Mouse (Mus musculus) heart, embryonic 14.5 days (tissue): ENCODE results near the gene Olfr1324. TPM values are rescaled to one million over a fixed set of nuclear protein-coding genes. Genes with fewer than 3 reads are reported as not detected.
"Not testable (repeated sequence)": the region's sequence is repeated elsewhere in the genome, so short reads cannot be mapped to it uniquely, and the experiment has no call there.

Experiments
- ATAC-seq: fragments of 200-750 bp; cut with Nextera tagmentation; 2 replicates; pipeline ENCODE4 v1.8.0; 2017; ENCODE audit warnings: low read depth, moderate TSS enrichment; ENCODE audit not compliant: insufficient number of reproducible peaks, insufficient read depth, low FRiP score
- H3K27ac ChIP-seq, 2 experiments: fragments of 200-500 bp in 1 of 2; fragments of 300-500 bp in 1 of 2; sonication (generic) in 1 of 2; replicated peaks in 1 of 2; 2 replicates each; pipeline ENCODE4 v1.5.1; 2012 to 2014; ENCODE audit warnings: low read depth in 2 of 2, low read length in 2 of 2, control low read depth in 1 of 2, mild to moderate bottlenecking in 1 of 2, mixed read lengths in 1 of 2; ENCODE audit not compliant: control insufficient read depth in 1 of 2, insufficient read depth in 1 of 2
- H3K27me3 ChIP-seq: fragments of 300-500 bp; sonication (generic); 2 replicates; pipeline ENCODE4 v1.6.1; 2014; ENCODE audit warnings: mild to moderate bottlenecking, low read length, control low read depth; ENCODE audit not compliant: control insufficient read depth, insufficient read depth
- H3K36me3 ChIP-seq: fragments of 300-500 bp; sonication (generic); 2 replicates; pipeline ENCODE4 v1.6.1; 2014; ENCODE audit warnings: mild to moderate bottlenecking, control low read depth, low read length, mixed read lengths; ENCODE audit not compliant: control insufficient read depth, insufficient read depth
- H3K4me1 ChIP-seq, 2 experiments: fragments of 200-500 bp in 1 of 2; fragments of 300-500 bp in 1 of 2; sonication (generic) in 1 of 2; 2 replicates each; pipeline ENCODE4 v1.6.1; 2012 to 2014; ENCODE audit warnings: low read length in 2 of 2, control low read depth in 1 of 2, mixed read lengths in 1 of 2; ENCODE audit not compliant: control insufficient read depth in 2 of 2, insufficient read depth in 2 of 2
- H3K4me2 ChIP-seq: fragments of 300-500 bp; sonication (generic); 2 replicates; pipeline ENCODE4 v1.6.1; 2014; ENCODE audit warnings: mild to moderate bottlenecking, low read length
- H3K4me3 ChIP-seq, 2 experiments: fragments of 200-500 bp in 1 of 2; fragments of 300-500 bp in 1 of 2; sonication (generic) in 1 of 2; 2 replicates each; pipeline ENCODE4 v1.5.1; 2012 to 2014; ENCODE audit warnings: low read length in 2 of 2, mild to moderate bottlenecking in 2 of 2, control low read depth in 1 of 2, low read depth in 1 of 2, moderate library complexity in 1 of 2; ENCODE audit not compliant: control insufficient read depth in 1 of 2, insufficient read depth in 1 of 2
- H3K9ac ChIP-seq: fragments of 300-500 bp; sonication (generic); 2 replicates; pipeline ENCODE4 v1.6.1; 2014; ENCODE audit warnings: mild to moderate bottlenecking, low read length
- H3K9me3 ChIP-seq: fragments of 300-500 bp; sonication (generic); 2 replicates; pipeline ENCODE4 v1.6.1; 2016; ENCODE audit warnings: low read length, control low read depth; ENCODE audit not compliant: control insufficient read depth
- WGBS: fragments of 180-500 bp; shearing (Covaris S2); extraction: QIAGEN DNeasy Blood & Tissue Kit; methylation state at CpG from one replicate; pipeline ENCODE4 v1.1.7; 2014; 5-methylcytosine and 5-hydroxymethylcytosine counted together
- polyA plus RNA-seq: library from polyadenylated mRNA; unstranded; fragments of >200 nt; fragmentation: Nextera tagmentation; extraction: Ambion mirVana; gene quantifications from 2 replicates; pipeline ENCODE4 v1.2.1, GENCODE M21; 2014

The Olfr1324 gene
- polyA plus RNA-seq, 1 experiment from 2014 or later = not detected

GRCm38 (mm10) chrX:50410361-50410760, 17.9 kb downstream of the Olfr1324 start:
- not testable (repeated sequence) for H3K27me3 ChIP-seq, H3K4me2 ChIP-seq, H3K9me3 ChIP-seq, ATAC-seq, H3K4me1 ChIP-seq, H3K36me3 ChIP-seq, H3K9ac ChIP-seq, H3K4me3 ChIP-seq, H3K27ac ChIP-seq
- WGBS = 75% methylated on average over 7 of the region's 8 CpGs

DNA sequence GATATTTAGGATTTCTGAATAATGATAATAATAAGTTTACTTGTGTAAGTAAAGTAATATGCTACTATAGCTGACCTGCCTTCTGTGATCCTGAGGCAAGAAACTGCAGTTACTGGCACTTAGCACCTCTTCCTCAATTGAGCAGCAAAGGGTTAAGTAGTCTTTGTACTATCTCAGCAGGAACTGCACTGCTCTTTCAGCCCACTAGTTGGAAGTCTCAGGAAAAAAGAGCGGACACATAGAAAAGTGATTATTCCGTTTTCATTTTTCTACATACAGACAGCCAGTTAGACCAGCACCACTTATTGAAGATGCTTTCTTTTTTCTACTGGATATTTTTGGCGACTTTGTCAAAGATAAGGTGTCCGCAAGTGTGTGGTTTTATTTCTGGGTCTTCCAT, 37.7 kb downstream of the Olfr1324 start:
- 58% methylated on average over 3 of the region's 4 CpGs for WGBS

DNA sequence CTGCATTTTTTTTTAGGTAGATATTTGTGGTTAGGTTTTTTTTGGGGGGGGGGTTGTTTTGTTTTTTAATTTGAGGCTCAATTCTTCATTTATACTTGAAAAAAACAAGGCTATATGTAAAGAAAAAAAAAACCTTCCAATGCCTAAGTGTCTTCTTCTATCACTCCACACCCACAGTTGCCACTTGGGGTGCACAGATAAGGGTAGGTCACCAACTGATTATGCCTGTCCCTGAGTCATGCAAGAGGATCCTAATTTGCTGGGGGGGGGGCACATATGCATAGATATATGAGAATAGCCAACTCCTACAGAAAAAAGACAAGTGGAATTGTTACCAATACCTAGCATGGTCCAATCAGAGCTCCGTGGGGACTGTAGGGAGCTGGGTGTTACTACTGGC, 53.3 kb downstream of the Olfr1324 start:
- Histone ChIP-seq H3K9me3 (peaks cover 10% of the 10 kb centered on the region; the same call in 1 of the 2 replicates), H3K4me2 (no peak overlapping the region), H3K4me3 (no peak overlapping the region), H3K27me3 (no peaks in the 10 kb centered on the region), H3K9ac (no peak overlapping the region), H3K27ac (no peak overlapping the region), H3K4me1 (no peaks in the 10 kb centered on the region), H3K36me3 (no peaks in the 10 kb centered on the region)
- 79% methylated on average over 1 of the region's 1 CpGs for WGBS
- no peak for ATAC-seq

More for the DNA sequence above, 37.7 kb downstream of the Olfr1324 start:
- H3K27me3 ChIP-seq, H3K4me2 ChIP-seq, H3K9me3 ChIP-seq, H3K4me1 ChIP-seq, H3K4me3 ChIP-seq, ATAC-seq, H3K36me3 ChIP-seq, H3K9ac ChIP-seq, H3K27ac ChIP-seq: not testable (repeated sequence)
